Mouse (Mus musculus): ENCODE measurements around the gene Gpr135. TPM values are rescaled to one million over a fixed set of nuclear protein-coding genes. Genes with fewer than 3 reads are reported as not detected.

Gene Gpr135
- total RNA-seq (2023): 0.16 TPM in 1 of 2 replicates, not detected in the other

GRCm38 (mm10) chr12:72070327-72071269, at the start of gene Gpr135:
TSS of gene Gpr135 (minus strand) at chr12:72071125.

GRCm38 (mm10) chr12:72085329-72086165, 14.6 kb upstream of the Gpr135 start, which contains the start of the genes L3hypdh and Jkamp:
TSS of gene L3hypdh (minus strand) at chr12:72085439.
TSS of gene Jkamp (plus strand) at chr12:72085589.

Other genes with a start within 250 kb of the Gpr135 start
- gene Daam1, start 240.0 kb downstream of the Gpr135 start, total RNA-seq (2023): 8.8 and 13.1 TPM in 2 replicates
- not detected in 2 replicates for gene L3hypdh, start 14.3 kb upstream of the Gpr135 start, total RNA-seq (2023)
- 9.1 and 14.9 TPM in 2 replicates for gene Jkamp, start 14.5 kb upstream of the Gpr135 start, total RNA-seq (2023)
- not detected in 2 replicates for gene Ccdc175, start 113.9 kb upstream of the Gpr135 start, total RNA-seq (2023)